1 mouse cellular context compared by ENCODE assay signal in genomic region chr7:16922360-16922973, GRCm38 (mm10).
TF ChIP-seq lines count a peak whose summit lies in the region.

No protein-coding gene starts in this region.

TF ChIP-seq in CH12.LX, 34 proteins besides CTCF, POLR2A, EP300 and RAD21 (continued from another document):
- TF ChIP-seq ELF1 (IDR thresholded peaks at IDR 0.05; ENCODE audit: low read depth, low read length), result no peak
- TF ChIP-seq JUND (conservative IDR thresholded peaks at IDR 0.05; ENCODE audit: low read depth, low read length), result no peak
TF ChIP-seq in CH12.LX: peak in this region for 0.
